Mouse (Mus musculus) cerebellum, postnatal 4 days (tissue): ENCODE data around the gene Lingo3.

ENCODE experiments used
- DNase-seq, 2 experiments: peaks; one replicate each; pipeline ENCODE4 v3.0.0; 2022; ENCODE audit warnings: low spot score in 2 of 2, mixed read lengths in 1 of 2

Gene Lingo3

GRCm38 (mm10) chr10:80799070-80799566 lies 44.7 kb downstream of the Lingo3 start:
- no peak for DNase-seq

DNA sequence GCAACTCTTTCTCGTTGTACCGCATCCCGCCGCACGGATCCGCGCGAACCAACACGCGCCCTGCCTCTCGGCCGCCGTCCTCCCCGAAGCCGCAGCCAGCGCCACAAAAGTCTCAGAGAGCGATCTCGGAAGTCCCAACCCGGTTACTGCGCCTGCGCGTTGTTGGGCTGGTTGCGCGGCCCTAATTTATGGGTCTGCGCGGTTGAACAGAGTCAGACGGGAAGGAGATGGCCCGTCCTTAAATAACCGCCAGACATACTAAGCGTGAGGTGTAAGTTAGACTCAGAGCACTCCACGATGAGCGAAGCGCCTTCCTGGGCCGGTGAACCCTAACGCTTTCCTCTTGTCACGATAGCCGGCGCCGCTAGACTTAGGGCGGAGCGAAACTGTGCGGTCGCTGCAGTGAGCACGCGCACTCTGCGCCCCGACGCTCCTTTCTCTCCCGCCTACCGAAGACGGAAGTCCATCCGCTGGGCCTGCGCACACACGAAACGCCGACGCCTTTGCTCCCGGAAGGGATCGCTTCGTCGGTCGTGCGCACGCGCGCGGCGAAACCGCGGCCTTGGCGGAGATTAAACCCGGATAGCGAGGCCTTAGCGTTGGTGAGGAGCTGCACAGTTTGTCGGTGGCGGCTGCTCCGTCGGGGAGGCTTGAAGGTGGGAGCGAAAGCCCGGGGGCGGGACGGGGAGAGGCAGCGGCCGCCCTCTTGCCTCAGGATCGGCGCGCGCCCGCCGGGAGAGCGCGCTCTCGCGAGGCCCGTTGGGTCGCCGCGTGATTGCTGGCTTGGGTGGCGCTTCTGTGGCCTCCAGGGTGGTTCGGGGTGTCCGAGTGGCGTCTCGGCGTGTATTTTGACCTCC lies 45.5 kb downstream of the Lingo3 start, which contains the start of the genes Sf3a2 and Plekhj1:
Gene Sf3a2, plus strand, starts transcription at position 49 of the 857 bp plus-strand sequence.
Gene Plekhj1, minus strand, starts transcription at position 477 of the 857 bp plus-strand sequence.
- DNase-seq = peak; percentile 89 to 95

GRCm38 (mm10) chr10:80797186-80798149 lies 46.4 kb downstream of the Lingo3 start:
- no peak for DNase-seq

DNA sequence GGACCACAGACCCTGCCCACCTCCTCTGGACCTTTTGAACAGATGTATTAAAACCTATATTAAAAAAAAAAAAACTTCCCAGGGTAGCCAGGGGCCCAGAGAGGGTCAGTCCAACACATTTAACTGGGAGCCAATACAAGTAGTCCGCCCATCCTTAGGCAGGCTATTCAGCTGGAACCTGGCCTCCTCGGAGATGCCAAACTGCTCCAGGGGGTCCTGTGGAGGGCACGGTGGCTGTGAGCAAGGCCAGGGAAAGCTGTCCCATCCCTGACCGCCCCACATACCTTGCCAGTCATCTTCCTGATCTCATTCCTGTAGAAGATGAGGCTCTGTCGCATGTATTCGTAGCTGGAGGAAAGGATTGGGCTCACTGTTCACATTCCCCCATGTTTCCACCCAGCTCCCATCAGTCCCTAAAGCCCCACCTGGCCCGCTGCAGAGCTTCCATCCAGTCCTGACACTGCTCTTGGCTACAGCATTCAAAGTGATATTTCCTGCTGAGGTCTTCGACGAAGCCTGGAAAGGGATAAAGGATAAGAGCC lies 47.5 kb downstream of the Lingo3 start:
- DNase-seq = no peak

DNA sequence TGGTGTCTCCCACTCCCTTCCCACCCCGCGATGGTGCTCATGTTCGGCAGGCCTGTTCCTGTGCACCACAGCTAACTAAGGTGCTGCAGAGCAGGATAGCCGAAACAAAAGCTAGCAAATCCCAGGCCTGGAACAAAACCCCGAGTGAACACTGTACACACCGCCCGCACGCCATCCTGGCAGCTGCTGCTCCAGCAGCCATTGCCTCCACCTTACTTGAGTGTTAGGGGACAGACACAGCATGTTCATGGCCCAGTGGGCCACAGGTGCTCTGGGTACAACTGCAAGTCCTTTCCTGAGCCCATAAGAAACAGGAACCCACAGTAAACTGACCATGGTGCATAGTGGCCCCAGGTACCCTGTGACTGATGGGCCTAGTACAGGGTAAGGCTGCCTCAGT lies 49.1 kb downstream of the Lingo3 start:
- no peak for DNase-seq

DNA sequence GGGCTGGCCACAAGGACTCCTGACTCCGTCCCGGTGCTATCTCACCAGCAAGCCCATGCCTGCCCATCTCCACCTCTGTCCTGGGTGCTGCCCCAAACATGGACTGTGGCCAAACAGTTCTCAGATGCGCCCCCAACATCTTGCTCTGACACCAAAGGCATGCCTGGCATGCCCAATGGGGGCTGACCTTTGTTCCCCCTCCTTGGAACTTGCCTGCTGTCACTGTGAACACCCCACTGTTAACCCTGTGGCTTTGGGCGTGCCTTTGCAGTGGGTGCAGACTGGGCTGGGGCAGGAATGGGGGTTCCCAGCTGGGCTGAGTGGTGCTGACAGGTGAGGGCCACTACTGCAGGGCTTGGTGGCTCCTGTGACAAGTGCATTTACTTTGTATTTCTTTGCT lies 50.0 kb downstream of the Lingo3 start:
- no peak for DNase-seq

- no peak for DNase-seq
Measured at GRCm38 (mm10) chr10:80793033-80793784, 50.6 kb downstream of the Lingo3 start.

- DNase-seq = peak in 1 of 2 experiments; percentile 53
Measured at GRCm38 (mm10) chr10:80792175-80793032, 51.4 kb downstream of the Lingo3 start.

GRCm38 (mm10) chr10:80791476-80792174 lies 52.2 kb downstream of the Lingo3 start:
- DNase-seq = no peak

DNA sequence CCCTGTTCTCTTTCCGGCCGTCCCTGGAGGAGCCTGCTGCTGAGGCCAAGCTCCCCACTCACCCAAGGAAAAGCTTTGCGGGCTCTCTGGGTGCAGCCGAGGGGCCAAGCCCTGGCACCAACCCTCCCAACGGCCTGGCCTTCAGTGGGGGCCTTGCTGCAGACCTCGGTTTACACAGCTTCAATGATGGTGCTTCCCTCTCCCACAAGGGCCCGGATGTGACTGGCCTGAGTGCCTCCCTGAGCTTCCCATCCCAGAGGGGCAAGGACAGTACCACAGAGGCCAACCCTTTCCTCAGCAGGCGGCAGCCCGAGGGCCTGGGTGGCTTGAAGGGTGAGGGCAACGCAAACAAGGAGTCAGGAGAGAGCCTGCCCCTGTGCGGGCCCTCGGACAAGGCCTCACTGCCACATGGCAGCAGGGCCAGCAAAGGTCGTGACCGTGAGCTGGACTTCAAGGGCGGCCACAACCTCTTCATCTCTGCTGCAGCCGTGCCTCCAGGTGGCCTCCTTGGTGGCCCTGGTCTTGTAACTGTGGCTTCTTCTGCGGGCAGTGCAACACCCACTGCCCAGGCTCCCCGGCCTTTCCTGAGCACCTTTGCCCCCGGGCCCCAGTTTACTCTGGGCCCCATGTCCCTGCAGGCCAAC lies 53.0 kb downstream of the Lingo3 start:
- no peak for DNase-seq

DNA sequence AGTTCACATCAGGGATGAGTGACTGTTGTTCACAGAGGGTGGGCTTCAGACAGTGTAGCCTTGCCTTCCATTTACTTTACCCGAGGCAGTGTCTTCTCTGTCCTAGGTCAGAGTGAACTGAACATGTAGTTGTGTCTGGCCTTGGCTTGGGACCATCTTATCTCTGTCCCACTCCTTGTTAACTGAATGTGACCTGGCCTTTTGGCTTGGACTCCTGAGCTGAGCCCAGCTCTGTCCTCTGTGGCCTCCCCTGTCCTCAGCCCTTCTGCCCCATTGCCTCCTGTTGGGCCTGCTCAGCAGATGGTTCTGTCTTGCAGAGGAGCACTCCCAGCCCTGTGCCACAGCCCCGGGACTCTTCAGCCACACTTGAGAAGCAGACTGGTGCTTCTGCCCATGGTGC lies 56.3 kb downstream of the Lingo3 start:
- DNase-seq = no peak

DNA sequence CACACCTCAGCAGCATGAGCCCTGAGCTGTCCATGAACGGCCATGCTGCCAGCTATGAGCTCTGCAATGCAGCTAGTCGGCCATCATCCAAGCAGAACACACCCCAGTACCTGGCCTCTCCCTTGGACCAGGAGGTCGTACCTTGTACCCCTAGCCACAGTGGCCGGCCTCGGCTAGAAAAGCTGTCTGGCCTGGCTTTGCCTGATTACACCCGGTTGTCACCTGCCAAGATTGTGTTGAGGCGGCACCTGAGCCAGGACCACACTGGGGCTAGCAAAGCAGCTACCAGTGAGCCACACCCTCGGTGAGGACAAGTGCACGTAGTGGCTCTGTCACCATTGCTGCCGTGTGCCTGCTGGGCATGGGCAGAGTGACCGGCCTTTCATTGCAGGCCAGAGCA lies 57.9 kb downstream of the Lingo3 start:
- no peak for DNase-seq

DNA sequence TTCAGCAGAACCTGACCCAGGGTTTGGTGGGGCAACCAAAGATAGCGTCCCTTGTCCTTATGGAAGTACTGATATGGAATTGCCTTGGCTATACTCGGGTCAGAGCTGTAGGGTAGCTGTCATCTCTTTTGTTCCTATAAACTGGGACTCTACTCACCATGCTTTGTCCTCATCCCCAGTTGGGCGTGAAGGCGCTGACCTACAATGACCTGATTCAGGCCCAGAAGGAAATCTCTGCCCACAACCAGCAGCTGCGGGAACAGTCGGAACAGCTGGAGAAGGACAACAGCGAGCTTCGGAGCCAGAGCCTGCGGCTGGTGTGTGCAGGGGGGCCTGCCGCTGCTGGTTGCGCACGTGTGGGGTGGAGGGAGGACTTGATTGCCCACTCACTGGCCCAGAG lies 59.0 kb downstream of the Lingo3 start:
- no peak for DNase-seq

GRCm38 (mm10) chr10:80784302-80784701 lies 59.5 kb downstream of the Lingo3 start:
- DNase-seq = no peak
